Mouse (Mus musculus): ENCODE data around the gene Uvssa. TPM values are rescaled to one million over a fixed set of nuclear protein-coding genes. Genes with fewer than 3 reads are reported as not detected.
"Not testable (repeated sequence)": the region's sequence is repeated elsewhere in the genome, so short reads cannot be mapped to it uniquely, and the experiment has no call there.

Gene Uvssa
- 8.5 and 8.7 TPM in 2 replicates for polyA plus RNA-seq (2016; fragmentation: Nextera tagmentation; extraction: Ambion mirVana)

DNA sequence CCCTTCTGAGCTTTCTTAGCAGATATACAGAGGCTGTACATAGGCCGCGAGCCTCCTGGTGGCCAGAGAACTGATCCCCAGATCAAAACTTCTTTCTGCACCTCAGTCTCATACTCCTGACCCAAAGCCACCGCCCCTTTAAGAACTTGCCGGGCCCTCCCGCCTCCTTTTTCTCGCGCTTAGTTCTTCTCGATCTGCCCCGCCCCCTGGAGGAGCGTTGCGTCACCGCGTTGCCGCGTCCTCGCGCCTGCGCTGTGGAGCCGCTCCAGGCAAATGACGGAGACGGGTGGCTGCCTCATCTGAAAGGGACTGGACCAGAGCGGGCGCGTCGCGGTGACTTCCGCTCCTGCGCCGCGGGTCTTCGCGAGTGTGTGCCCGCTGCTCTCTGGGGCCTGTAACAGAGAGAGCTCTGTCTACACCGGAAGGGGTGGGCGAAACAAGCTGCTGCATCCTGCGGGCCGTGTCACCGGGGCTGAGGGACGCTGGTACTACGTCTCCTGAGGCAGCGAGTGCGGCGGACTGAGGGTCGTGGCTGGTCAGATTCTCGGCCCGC lies at the start of gene Uvssa:
Gene Uvssa (plus strand): TSS at position 248 of the 553 bp plus-strand sequence.
- ATAC-seq (ENCODE audit: low FRiP score, low read depth), result peak; percentile 98
- under 1% methylated on average over 46 of the region's 46 CpGs for WGBS
- Histone ChIP-seq H3K9ac (peak within 1 kb of the TSS; percentile 79), H3K36me3 (peaks cover 17% of the 10 kb centered on the region), H3K4me3 (peak within 1 kb of the TSS; percentile 59), H3K4me1 (peaks cover 10% of the 10 kb centered on the region), H3K4me2 (replicated peaks) (peak within 1 kb of the TSS; percentile 88), H3K27me3 (replicated peaks) (no peaks in the 10 kb centered on the region), H3K9me3 (no peaks in the 10 kb centered on the region), H3K27ac (peak within 1 kb of the TSS; percentile 88)

DNA sequence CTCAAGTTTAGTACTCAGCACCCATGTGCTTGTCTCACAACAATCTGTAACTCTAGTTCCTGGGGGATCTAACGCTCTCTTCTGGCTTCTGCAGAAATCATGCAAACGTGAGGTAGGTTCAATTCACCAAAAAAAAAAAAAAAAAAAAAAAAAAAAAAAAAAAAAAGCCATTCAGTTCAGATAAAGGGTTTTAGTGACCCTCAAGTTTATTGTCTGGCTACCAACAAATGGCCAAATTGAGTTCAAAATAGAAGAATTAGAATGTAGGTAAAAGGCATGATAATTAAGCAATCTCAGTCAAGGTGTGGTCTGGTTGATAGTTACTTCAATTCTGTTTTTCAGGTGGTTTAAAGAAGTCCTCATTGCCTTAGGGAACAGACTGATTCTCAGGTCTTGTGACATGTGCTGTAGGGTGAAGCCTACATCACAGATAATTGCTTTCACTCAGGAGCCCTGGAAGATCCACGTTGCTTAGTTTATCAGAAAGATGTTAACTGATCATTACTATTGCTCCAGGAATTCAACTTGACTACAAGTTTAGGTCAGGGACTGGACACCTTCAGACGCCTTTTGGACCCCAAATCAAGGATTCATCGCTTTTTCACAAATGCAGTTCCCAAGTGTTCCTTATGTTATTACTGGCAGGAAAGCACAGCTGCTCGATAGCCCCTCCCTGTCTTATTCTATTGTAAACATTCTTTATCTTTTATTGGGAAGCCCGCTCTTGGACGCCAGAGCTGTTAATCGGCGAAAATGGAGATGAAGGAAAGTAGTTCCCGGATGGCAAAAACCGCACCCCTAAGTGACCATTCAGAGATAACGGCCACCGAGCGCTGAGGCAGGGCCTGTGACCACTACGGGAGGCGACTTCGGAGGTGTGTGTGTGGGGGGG lies 43.7 kb upstream of the Uvssa start:
- H3K4me3 ChIP-seq, result peak overlapping the region; percentile 100
- no peaks in the 10 kb centered on the region for H3K9me3 ChIP-seq
- WGBS, result 26% methylated on average over 18 of the region's 18 CpGs

GRCm38 (mm10) chr5:33335273-33335976 lies 42.9 kb upstream of the Uvssa start, which contains the start of gene Maea:
Maea (plus strand) TSS chr5:33335509.
- Histone ChIP-seq H3K4me1 (peaks cover 17% of the 10 kb centered on the region), H3K9ac (peak within 1 kb of the TSS; percentile 98), H3K9me3 (no peaks in the 10 kb centered on the region), H3K4me3 (peak within 1 kb of the TSS; percentile 100), H3K36me3 (0 out of 2 replicates have a peak, but pooled peaks cover 9% of the 10 kb centered on the region), H3K4me2 (replicated peaks) (peak within 1 kb of the TSS; percentile 88), H3K27me3 (replicated peaks) (no peaks in the 10 kb centered on the region), H3K27ac (peak within 1 kb of the TSS; percentile 50; the same call in 1 of the 2 replicates)
- peak; percentile 100 for ATAC-seq (ENCODE audit: low FRiP score, low read depth)
- under 1% methylated on average over 70 of the region's 71 CpGs for WGBS

More for the DNA sequence above, 43.7 kb upstream of the Uvssa start:
- H3K4me2 ChIP-seq (replicated peaks), result peak overlapping the region; percentile 58
- no peak for ATAC-seq (ENCODE audit: low FRiP score, low read depth)
- no peaks in the 10 kb centered on the region for H3K27me3 ChIP-seq (replicated peaks)
- H3K36me3 ChIP-seq, result 0 out of 2 replicates have a peak, but pooled peaks cover 9% of the 10 kb centered on the region
- H3K4me1 ChIP-seq, result peaks cover 17% of the 10 kb centered on the region
- peak overlapping the region; percentile 98 for H3K9ac ChIP-seq
- peak overlapping the region; percentile 50; the same call in 1 of the 2 replicates for H3K27ac ChIP-seq

- Histone ChIP-seq H3K4me3 (peak overlapping the region; percentile 100), H3K27ac (peak overlapping the region; percentile 32; the same call in 1 of the 2 replicates), H3K36me3 (0 out of 2 replicates have a peak, but pooled peaks cover 9% of the 10 kb centered on the region), H3K27me3 (replicated peaks) (no peaks in the 10 kb centered on the region), H3K9ac (peak overlapping the region; percentile 98), H3K4me1 (peaks cover 17% of the 10 kb centered on the region), H3K9me3 (no peaks in the 10 kb centered on the region), H3K4me2 (replicated peaks) (peak overlapping the region; percentile 88)
- under 1% methylated on average over 31 of the region's 31 CpGs for WGBS
- peak; percentile 31 for ATAC-seq (ENCODE audit: low FRiP score, low read depth)
Observed at GRCm38 (mm10) chr5:33335977-33336360, 42.4 kb upstream of the Uvssa start.

DNA sequence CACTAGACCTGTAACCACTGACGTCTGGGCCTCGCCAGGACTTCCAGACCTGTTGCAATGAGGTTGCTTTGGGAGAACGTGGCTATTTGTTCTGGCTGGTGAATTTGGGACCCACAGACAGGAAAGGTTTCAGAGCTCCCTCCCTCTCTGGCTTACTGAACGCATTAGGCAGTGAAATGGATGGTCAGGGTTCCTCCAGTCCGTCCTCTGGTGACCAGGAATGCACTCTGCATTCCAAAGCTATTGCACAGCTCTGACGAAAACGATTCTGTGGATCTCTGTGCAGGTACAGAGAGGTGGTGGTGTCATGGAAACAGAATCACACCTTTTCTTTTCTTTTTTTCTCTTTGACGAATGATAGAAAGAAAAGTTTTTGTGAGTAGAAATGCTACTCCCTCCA lies 41.1 kb upstream of the Uvssa start:
- Histone ChIP-seq H3K36me3 (0 out of 2 replicates have a peak, but pooled peaks cover 9% of the 10 kb centered on the region), H3K4me3 (no peak overlapping the region), H3K9ac (peak overlapping the region; percentile 35; the same call in 1 of the 2 replicates), H3K4me1 (peaks cover 17% of the 10 kb centered on the region), H3K27me3 (replicated peaks) (no peaks in the 10 kb centered on the region), H3K4me2 (replicated peaks) (peak overlapping the region; percentile 88; the same call in 1 of the 2 replicates), H3K9me3 (no peaks in the 10 kb centered on the region), H3K27ac (no peak overlapping the region)
- no peak for ATAC-seq (ENCODE audit: low FRiP score, low read depth)
- WGBS, result 90% methylated on average over 8 of the region's 8 CpGs

DNA sequence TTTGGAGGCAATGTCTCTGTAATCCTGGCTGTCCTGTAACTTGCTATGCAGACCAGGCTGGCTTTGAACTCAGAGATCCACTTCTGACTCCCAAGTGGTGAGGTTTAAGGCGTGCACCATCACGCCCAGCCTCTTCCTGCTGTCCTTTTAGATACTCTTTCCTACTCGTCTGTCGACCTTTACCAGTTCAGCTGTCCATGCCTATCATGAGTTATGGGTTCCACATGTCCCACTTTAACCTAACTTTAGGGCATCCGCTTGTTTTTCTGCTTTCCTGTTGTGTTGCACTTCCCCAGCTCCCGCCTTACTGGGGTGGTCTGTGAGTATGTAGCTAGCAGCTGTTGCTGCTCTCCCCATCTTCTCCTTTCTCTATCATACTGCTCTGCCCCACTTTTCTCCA lies 37.2 kb upstream of the Uvssa start:
- Histone ChIP-seq H3K27ac (no peak overlapping the region), H3K27me3 (replicated peaks) (no peaks in the 10 kb centered on the region), H3K4me3 (no peak overlapping the region), H3K4me1 (peaks cover 14% of the 10 kb centered on the region), H3K36me3 (peaks cover 14% of the 10 kb centered on the region), H3K9me3 (no peaks in the 10 kb centered on the region), H3K4me2 (replicated peaks) (no peak overlapping the region), H3K9ac (no peak overlapping the region)
- ATAC-seq (ENCODE audit: low FRiP score, low read depth), result no peak
- WGBS, result 85% methylated on average over 6 of the region's 6 CpGs

- not testable (repeated sequence) for H3K27me3 ChIP-seq (replicated peaks); H3K4me2 ChIP-seq (replicated peaks); H3K4me3 ChIP-seq; ATAC-seq (ENCODE audit: low FRiP score, low read depth); H3K27ac ChIP-seq; H3K4me1 ChIP-seq; H3K9me3 ChIP-seq; H3K9ac ChIP-seq
- WGBS, result 74% methylated on average over 3 of the region's 3 CpGs
- H3K36me3 ChIP-seq, result peaks cover 14% of the 10 kb centered on the region
Observed at GRCm38 (mm10) chr5:33342248-33342647, 36.1 kb upstream of the Uvssa start.

DNA sequence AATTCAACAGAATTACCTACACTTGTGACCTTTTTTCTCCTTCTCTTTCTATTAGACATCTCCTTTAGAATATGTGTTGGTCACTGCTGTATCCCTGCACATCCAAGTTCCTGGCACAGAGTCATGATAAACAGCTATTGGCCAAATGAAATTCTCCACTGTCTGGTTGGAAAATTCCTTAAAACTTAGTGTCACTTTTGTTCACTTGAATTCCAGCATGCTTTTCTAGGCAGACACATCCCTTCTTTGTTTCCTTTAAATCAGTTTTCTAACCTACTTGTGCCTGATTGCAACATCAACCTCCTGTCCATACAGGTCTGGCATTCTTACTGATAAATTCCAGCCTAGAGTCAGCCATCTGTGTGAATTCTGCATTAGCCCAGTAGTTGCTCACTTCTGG lies 35.5 kb upstream of the Uvssa start:
- Histone ChIP-seq H3K27me3 (replicated peaks) (no peaks in the 10 kb centered on the region), H3K36me3 (peaks cover 14% of the 10 kb centered on the region), H3K27ac (no peak overlapping the region), H3K4me3 (no peak overlapping the region), H3K4me2 (replicated peaks) (no peak overlapping the region), H3K4me1 (no peaks in the 10 kb centered on the region; the same call in 1 of the 2 replicates), H3K9me3 (no peaks in the 10 kb centered on the region), H3K9ac (no peak overlapping the region)
- ATAC-seq (ENCODE audit: low FRiP score, low read depth), result no peak

GRCm38 (mm10) chr5:33343571-33343970 lies 34.8 kb upstream of the Uvssa start:
- ATAC-seq (ENCODE audit: low FRiP score, low read depth), result no peak
- Histone ChIP-seq H3K36me3 (peaks cover 10% of the 10 kb centered on the region), H3K4me1 (no peaks in the 10 kb centered on the region; the same call in 1 of the 2 replicates), H3K4me2 (replicated peaks) (no peak overlapping the region), H3K4me3 (no peak overlapping the region), H3K27ac (no peak overlapping the region), H3K27me3 (replicated peaks) (no peaks in the 10 kb centered on the region), H3K9ac (no peak overlapping the region), H3K9me3 (no peaks in the 10 kb centered on the region)

DNA sequence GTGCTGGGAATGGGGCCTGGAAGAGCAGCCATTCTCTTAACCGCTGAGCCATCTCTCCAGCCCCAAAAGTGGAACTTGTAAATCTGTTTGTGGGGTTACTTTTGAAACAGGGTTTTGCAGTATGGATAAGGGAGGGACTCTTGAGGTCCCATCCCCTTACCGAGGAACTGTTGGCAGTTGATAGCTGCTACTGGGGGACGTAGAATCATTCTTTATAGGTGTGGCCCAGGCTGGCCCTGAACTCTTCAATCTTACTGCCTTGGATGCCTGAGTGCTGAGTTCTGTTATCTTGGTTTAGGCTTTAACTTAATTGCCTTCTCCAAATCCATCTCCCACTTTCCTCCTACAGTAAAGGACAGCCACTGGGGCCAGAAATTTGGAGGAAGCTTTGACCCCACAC lies 34.3 kb upstream of the Uvssa start:
- Histone ChIP-seq H3K9ac (no peak overlapping the region), H3K36me3 (peaks cover 6% of the 10 kb centered on the region), H3K4me1 (no peaks in the 10 kb centered on the region; the same call in 1 of the 2 replicates), H3K4me3 (no peak overlapping the region), H3K27ac (no peak overlapping the region), H3K27me3 (replicated peaks) (no peaks in the 10 kb centered on the region), H3K9me3 (no peaks in the 10 kb centered on the region), H3K4me2 (replicated peaks) (no peak overlapping the region)
- no peak for ATAC-seq (ENCODE audit: low FRiP score, low read depth)
- 94% methylated on average over 3 of the region's 3 CpGs for WGBS

- no peak for ATAC-seq (ENCODE audit: low FRiP score, low read depth)
Observed at GRCm38 (mm10) chr5:33347620-33348019, 30.7 kb upstream of the Uvssa start.

DNA sequence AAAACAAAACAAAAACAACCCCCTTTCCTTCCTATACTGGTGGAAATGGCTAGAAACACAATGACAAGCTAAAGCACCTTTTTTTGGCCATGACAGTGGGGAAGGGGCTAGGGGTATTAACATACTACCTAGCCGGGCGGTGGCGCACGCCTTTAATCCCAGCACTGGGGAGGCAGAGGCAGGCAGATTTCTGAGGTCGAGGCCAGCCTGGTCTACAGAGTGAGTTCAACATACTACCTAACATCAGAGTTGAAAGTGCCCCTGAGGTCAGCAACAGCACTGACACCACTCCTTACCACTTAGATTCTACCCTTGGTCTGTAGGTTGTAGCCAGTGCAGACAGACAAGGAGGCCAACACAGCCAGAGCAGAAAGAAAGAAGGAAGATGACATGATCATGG lies 29.1 kb upstream of the Uvssa start:
- Histone ChIP-seq H3K27me3 (replicated peaks) (no peaks in the 10 kb centered on the region), H3K9ac (no peak overlapping the region), H3K9me3 (no peaks in the 10 kb centered on the region), H3K4me3 (no peak overlapping the region), H3K4me1 (no peaks in the 10 kb centered on the region; the same call in 1 of the 2 replicates), H3K4me2 (replicated peaks) (no peak overlapping the region), H3K36me3 (peaks cover 5% of the 10 kb centered on the region), H3K27ac (no peak overlapping the region)
- no peak for ATAC-seq (ENCODE audit: low FRiP score, low read depth)
- 95% methylated on average over 5 of the region's 5 CpGs for WGBS

More at GRCm38 (mm10) chr5:33347620-33348019, 30.7 kb upstream of the Uvssa start:
- no peaks in the 10 kb centered on the region; the same call in 1 of the 2 replicates for H3K4me1 ChIP-seq
- no peak overlapping the region for H3K9ac ChIP-seq
- WGBS, result 76% methylated on average over 3 of the region's 3 CpGs
- no peaks in the 10 kb centered on the region for H3K9me3 ChIP-seq
- peaks cover 5% of the 10 kb centered on the region for H3K36me3 ChIP-seq
- H3K4me2 ChIP-seq (replicated peaks), result no peak overlapping the region
- H3K27ac ChIP-seq, result no peak overlapping the region
- H3K27me3 ChIP-seq (replicated peaks), result no peaks in the 10 kb centered on the region
- no peak overlapping the region for H3K4me3 ChIP-seq
